Mouse (Mus musculus) frontal cortex, postnatal 25 days (tissue): Measurements from ENCODE around the gene Soga1.
A peak's percentile ranks its signal among the peaks of the same experiment; 100 is the strongest.

ENCODE experiments used
- DNase-seq, 2 experiments: peaks; one replicate each; pipeline ENCODE4 v3.0.0; 2022; ENCODE audit warnings: low spot score in 2 of 2

Gene Soga1

DNA sequence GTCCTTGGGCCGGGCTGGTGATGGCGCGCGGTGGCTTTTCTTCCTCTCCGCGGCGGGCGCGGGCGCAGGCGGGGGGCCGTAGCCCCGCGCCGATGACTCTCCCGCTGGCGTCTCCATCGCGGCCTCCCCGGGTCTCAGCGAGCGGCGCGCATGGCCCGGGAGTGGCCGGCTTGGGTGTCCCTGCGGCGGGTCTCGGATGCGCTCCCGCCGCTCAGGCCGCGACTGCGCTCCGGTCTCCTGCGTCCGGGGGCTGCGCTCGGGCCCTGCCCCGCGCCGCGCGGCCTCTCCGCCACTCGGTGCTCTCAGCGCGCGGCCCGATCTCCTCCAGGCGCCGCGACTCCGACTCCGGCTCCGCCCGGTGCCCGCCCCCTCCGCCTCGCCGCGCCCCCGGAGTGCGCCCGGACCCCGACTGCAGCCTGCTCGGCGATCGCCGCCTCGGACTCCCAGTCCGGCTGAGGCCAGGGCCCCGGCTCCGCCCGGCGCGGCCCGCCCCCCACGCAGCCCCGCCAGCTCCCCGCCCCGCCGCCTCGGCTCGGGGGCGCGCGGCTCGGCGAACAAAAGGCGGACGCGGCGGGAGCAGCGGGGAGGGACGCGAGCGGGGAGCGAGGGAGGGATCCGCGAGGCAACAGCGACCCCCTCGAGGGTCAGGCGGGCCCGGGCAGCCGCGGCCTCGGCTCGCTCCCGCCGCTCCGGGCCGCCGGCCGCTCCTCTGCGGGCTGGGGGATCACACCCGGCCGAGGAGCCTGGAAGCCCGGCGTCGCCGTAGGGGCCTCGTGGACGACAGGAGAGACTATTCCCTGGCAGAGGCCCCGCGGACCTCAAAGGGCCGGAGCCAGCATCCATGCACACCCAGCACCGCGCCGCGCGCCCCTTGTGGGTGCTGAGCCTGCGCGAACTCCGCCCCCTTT, at the start of gene Soga1:
Gene Soga1 (minus strand): TSS at position 462 of the 908 bp plus-strand sequence.
- DNase-seq = peak; percentile 63 to 75

DNA sequence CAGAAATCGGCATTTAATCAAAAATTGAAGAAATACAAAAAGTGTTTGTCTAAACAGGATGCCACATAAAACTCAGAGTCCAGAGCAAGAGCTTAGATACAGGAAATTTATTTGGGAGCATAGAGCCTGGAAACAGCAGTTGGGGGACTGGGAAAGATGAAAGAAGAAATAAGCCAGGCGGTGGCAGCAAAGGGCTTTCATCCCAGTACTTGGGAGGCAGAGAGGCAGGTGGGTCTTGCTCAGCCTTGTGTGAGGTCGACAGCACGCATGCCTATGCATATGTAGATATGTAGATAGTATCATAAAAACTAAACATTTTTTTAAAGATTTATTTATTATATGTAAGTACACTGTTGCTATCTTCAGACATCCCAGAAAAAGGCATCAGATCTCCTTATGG, 49.0 kb upstream of the Soga1 start:
- no peak for DNase-seq

- no peak for DNase-seq
These were observed 48.3 kb upstream of the Soga1 start for GRCm38 (mm10) chr2:157127370-157127769.

- no peak for DNase-seq
These were observed 46.2 kb upstream of the Soga1 start for GRCm38 (mm10) chr2:157125246-157125645.

GRCm38 (mm10) chr2:157121766-157122165, 42.7 kb upstream of the Soga1 start:
- no peak for DNase-seq

- no peak for DNase-seq
These were observed 40.0 kb upstream of the Soga1 start for GRCm38 (mm10) chr2:157119075-157119474.

DNA sequence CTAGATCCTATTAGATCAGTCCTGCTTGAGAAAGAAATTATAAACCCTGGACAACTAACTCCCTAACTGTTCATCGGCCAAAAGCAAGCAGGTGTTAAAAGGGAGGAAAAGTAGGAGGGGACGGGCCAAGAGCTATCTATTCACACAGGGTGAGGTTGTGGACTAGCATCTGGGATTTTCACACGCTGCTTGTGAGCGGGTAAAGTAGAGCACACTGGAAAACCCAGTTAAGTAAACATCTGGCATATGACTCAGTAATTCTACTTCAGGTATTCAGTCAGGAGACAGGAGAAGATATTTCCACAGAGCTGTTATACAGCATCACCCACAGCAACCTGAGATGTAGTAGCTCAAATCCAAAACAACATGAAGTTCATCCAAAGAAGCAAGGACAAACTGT, 39.5 kb upstream of the Soga1 start:
- no peak for DNase-seq

- DNase-seq = no peak
These were observed 37.9 kb upstream of the Soga1 start for GRCm38 (mm10) chr2:157116964-157117363.

- no peak for DNase-seq
These were observed 29.2 kb upstream of the Soga1 start for GRCm38 (mm10) chr2:157108236-157108635.

DNA sequence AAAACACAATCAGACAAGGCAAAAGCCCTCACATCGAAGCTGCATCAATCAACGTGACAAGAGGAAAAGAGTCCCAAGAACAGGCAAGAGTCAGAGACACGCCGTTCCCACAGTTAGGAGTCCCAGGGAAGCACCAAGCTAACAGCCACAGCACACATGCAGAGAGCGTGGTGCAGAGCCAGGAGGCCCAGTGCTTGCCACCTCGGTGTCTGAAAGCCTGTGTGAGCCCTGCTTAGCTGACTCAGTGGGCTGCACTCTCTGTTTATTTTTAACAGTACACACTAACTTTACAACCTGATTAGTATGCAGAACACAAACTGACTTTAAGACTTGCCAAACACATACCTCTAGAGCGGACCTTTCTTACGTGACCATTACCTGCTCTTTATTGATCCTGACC, 25.4 kb upstream of the Soga1 start:
- DNase-seq = no peak

DNA sequence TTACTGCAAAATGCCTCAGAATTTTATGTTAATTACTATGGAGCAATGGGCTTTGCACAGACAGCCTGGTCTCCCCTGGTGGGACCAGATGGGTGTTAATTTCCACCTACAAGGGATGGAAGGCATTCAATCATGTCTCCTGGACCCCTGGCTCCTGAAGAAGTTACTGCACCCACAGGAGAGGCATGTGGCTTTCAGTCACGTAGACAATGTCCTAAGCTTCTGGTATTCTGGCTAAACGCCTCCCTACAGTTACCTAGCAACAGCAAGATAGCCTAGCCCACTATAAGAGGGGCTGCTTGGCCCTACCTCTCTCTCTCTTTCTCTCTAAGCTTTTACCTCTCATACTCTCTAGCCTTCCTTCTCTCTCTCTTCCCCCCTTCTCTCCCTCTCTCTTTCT, 23.2 kb upstream of the Soga1 start:
- no peak for DNase-seq

- DNase-seq = no peak
These were observed 22.6 kb upstream of the Soga1 start for GRCm38 (mm10) chr2:157101650-157102049.

GRCm38 (mm10) chr2:157100319-157100605, 21.2 kb upstream of the Soga1 start:
- DNase-seq = no peak

- no peak for DNase-seq
These were observed 20.7 kb upstream of the Soga1 start for GRCm38 (mm10) chr2:157099532-157100318.

GRCm38 (mm10) chr2:157095005-157095755, 16.1 kb upstream of the Soga1 start:
- DNase-seq = peak; percentile 65 to 69

- no peak for DNase-seq
These were observed 13.0 kb upstream of the Soga1 start for GRCm38 (mm10) chr2:157092024-157092423.

DNA sequence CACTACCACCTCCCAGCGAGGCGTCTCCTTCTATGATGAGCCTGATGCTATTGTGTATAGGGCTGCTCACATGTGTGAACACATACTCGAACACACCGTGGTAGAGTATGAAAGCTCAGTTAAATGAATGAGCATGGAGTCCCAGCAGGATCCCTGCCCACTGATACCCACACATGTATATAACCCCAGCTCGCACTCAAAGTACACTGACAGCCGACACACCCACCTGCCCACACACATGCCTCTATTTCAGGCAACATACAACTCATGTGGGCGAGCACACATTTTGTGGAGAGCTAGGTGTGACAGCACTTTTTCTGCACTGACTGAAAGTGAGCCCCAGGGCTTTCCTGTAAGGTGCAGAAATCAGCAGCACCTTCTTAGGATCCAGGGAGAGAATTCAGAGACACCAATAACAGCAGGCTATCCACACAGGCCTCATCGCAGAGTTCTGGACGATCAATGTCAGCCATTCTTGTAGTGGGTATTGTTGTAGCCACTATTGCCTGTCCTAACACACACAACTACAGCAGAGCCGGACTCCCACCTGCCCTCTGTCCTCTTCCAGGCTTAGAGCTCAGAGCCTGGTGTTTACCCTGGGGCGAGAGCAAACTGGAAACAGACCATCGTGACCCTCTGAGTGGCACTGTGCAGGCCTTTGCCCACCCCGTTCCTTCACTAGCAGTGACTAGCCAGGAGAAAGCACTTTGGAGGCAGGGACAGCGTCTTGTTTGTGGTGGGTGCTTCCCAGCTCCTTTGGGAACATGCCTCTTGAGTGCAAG, 8.7 kb upstream of the Soga1 start:
- no peak for DNase-seq

DNA sequence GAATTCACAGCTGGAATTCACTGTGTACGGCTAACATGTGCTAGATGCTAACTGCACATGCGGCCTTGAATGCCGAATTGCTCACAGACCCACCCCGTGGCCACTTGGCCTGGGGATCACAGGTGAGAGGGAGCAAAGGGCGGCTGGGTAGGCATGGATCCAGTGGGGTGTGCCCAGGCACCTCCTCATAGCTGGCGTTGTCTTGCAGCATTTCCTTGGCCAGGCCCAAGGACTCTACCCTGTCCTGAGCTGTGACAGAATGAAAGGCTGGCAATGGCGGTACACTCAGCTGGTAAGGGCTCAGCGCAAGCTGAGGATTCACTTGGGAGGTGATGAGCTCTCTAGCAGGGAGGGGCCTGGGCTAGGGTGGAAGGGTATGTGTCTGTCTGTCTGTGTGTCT, 7.7 kb upstream of the Soga1 start, which contains the start of gene Tldc2:
Gene Tldc2 (plus strand): TSS at position 260 of the 400 bp plus-strand sequence.
- DNase-seq = no peak

DNA sequence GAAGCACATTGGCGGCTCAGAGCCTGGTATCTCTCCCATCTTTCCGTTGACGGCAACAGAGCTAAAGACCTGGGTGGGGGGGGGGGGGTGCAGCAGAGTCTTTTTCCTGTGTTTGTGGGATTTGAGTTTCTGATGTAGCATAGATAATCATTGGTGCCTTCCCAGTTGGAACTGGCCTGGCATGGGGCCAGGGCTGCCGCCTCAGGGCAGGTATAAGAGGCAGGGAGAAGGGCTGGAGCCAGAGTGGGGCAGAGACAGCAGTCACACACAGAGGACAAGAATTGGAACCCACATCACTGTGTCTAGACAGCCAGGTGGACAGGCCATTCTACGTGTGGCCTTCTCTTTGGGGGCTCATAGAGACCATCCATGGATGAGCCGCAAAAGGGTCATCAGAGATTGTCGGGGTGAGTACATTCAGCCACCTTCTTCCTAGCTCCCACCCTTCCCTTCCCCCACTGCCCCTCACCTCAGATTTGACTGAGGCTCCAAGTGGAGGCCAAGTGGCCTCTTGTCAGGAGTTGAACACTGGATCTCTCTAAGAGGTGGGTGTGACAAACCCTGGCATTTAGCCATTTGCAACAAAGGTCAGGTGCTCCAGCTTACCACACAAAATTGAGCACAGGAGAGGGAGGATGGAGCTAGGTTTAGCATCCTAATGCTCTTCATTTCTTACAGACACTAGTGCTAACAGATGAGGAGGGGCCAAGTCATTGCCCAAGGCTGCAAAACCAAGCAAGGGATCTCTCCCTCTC, 6.0 kb upstream of the Soga1 start:
- no peak for DNase-seq

GRCm38 (mm10) chr2:157081960-157082359, 2.9 kb upstream of the Soga1 start:
- no peak for DNase-seq

DNA sequence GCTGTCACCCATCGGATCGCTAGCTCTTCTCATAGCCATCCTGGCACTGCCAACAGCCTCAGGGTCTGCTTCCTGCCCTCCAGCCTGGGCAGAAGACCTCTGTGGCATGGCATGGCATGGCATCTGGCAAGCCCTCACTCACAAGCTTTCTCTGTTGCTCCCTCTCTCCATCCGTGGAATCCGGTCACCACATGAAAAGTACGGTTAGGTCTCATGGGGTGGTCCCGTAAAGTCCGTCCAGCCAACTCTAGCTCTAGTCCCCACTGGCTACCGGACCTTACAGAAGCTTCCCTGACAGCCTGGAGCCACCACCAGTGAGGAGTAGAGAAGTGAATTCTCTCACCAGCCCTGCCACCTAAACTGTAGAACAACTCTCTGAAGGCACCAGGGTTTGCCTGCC, 2.3 kb upstream of the Soga1 start:
- no peak for DNase-seq
